Mouse (Mus musculus) liver, embryonic 14.5 days (tissue): ENCODE measurements at regions not wholly inside any gene's neighbourhood (a gene's known extent, or its start where the extent isn't known, plus 50 kb on each side); places are given as distances from the start of the nearest gene placed in this dataset.

Experiments
- CTCF ChIP-seq: IDR thresholded peaks from 2 replicates; pipeline ENCODE4 v1.5.1; 2016; ENCODE audit warnings: antibody characterized with exemption, low read depth, control low read depth
- EP300 ChIP-seq: IDR thresholded peaks from 2 replicates; pipeline ENCODE4 v1.6.1; 2016; ENCODE audit warnings: antibody characterized with exemption, low read depth

- TF ChIP-seq CTCF (no peak), EP300 (no peak)
Measured at GRCm38 (mm10) chr5:54746973-54747372, 748.7 kb downstream of the Stim2 start.
